Mouse (Mus musculus) subcutaneous adipose tissue, adult 2 months (tissue): ENCODE results near the gene Olfr508. TPM values are rescaled to one million over a fixed set of nuclear protein-coding genes. Genes with fewer than 3 reads are reported as not detected.

Experiments used
- polyA plus RNA-seq: library from polyadenylated mRNA; depleted of rRNA; stranded (reverse); fragments of >200 nt; gene quantifications from 2 replicates; pipeline ENCODE4 v1.2.3, GENCODE M21; 2012; ENCODE audit warnings: low replicate concordance; rRNA removed

Gene Olfr508
- polyA plus RNA-seq = not detected in 2 replicates

DNA sequence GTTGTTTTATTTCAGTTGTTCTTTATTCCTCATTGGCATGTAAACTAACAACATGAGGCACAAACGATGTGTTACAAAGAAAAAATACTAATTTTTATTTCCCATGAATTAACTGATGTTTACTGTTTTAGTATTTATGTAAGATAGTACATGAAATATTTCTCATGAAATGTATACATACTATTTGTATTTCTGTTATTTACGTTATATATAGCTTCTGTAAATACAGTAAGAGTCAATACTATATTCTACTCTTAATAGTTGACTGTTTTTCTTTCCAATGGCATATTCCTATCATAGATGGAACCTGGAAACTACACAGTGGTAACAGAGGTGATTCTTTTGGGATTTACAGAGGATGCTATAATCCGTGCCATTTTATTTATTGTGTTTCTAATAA is at the start of gene Olfr508:
Gene Olfr508, plus strand, starts transcription at position 301 of the 400 bp plus-strand sequence.

DNA sequence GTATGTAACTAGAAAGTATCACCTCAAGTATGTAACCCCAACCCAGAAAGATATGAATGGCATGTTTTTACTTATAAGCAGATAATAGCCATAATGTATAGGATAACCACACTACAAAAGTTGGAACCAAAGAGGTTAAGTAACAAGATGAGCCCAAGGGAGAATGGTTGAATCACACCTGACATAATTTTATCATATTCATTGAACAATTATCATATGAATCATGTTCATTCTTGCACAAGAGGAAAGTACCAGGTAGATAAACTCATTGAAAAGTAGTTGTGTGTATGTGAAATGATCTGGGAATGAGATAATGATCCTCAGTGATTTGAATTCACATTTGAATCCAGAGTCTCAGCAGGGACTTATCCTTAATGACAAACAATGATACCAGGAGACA is 19.3 kb upstream of the Olfr508 start, which contains the start of gene Olfr506:
Gene Olfr506, plus strand, starts transcription at position 301 of the 400 bp plus-strand sequence.

DNA sequence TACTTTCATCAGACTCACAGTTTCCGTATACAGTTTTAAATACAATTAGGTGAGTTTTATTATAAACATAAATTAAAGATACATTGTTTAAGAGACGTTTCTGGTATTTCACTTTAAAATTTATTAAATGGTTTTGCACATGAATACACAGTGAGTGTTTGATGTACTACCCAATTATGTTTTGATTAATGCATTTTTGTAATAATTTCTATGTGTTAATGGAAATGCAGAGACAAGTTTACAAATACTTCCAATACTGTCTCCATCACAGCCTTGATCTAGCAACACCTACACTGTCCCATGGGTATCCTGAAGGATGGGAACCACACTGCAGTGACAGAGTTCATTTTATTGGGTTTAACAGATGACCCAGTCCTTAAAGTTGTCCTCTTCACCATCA is 8.3 kb upstream of the Olfr508 start, which contains the start of gene Olfr507:
Gene Olfr507, plus strand, starts transcription at position 301 of the 400 bp plus-strand sequence.

GRCm38 (mm10) chr7:108651806-108652205 is 22.0 kb downstream of the Olfr508 start, which contains the start of gene Olfr509:
TSS of gene Olfr509 (minus strand) at chr7:108651906.

DNA sequence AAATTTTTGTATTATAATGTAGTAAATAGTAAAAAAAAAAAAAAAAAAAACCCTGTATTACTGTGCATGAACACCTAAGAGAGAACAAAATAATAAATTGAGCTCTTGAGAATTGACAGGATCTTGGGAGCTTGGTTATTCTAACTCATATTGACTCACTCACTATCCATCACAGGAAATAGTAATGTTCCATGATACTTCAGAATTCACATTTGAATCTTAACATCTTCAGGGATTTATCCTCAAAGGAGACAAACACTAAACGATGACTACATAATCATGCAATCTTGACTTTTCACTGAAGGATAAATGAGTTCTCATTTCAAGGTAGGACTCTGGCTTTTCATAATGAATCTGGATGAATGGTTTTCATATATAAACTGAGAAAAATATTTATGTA is 36.3 kb downstream of the Olfr508 start, which contains the start of gene Olfr510:
Gene Olfr510, plus strand, starts transcription at position 301 of the 400 bp plus-strand sequence.

Other genes starting within 250 kb of the Olfr508 start
- gene Olfr495, start 236.8 kb upstream of the Olfr508 start, polyA plus RNA-seq = not detected in 2 replicates
- not detected in 2 replicates for gene Olfr497, start 209.6 kb upstream of the Olfr508 start, polyA plus RNA-seq
- gene Olfr498, start 164.7 kb upstream of the Olfr508 start, polyA plus RNA-seq = not detected in 2 replicates
- not detected in 2 replicates for gene Olfr502, start 104.9 kb upstream of the Olfr508 start, polyA plus RNA-seq
- gene Olfr503, start 85.5 kb upstream of the Olfr508 start, polyA plus RNA-seq = not detected in 2 replicates
- 0.31 TPM in 1 of 2 replicates, not detected in the other for gene Olfr504, start 64.2 kb upstream of the Olfr508 start, polyA plus RNA-seq
- not detected in 2 replicates for gene Olfr506, start 19.2 kb upstream of the Olfr508 start, polyA plus RNA-seq
- not detected in 2 replicates for gene Olfr507, start 8.2 kb upstream of the Olfr508 start, polyA plus RNA-seq
- not detected in 2 replicates for gene Olfr509, start 21.9 kb downstream of the Olfr508 start, polyA plus RNA-seq
- gene Olfr510, start 36.4 kb downstream of the Olfr508 start, polyA plus RNA-seq = not detected in 2 replicates
- gene Olfr512, start 83.3 kb downstream of the Olfr508 start, polyA plus RNA-seq = not detected in 2 replicates
- not detected in 2 replicates for gene Olfr513, start 121.0 kb downstream of the Olfr508 start, polyA plus RNA-seq
- not detected in 2 replicates for gene Olfr514, start 196.0 kb downstream of the Olfr508 start, polyA plus RNA-seq
- gene Olfr516, start 220.5 kb downstream of the Olfr508 start, polyA plus RNA-seq = not detected in 2 replicates
- not detected in 2 replicates for gene Olfr517, start 242.4 kb downstream of the Olfr508 start, polyA plus RNA-seq